Mouse (Mus musculus) urinary bladder, adult 2 months (tissue): Measurements from ENCODE around the gene Gpr68. TPM values are rescaled to one million over a fixed set of nuclear protein-coding genes. Genes with fewer than 3 reads are reported as not detected.

Experiments used
- polyA plus RNA-seq: library from polyadenylated mRNA; depleted of rRNA; stranded (reverse); fragments of >200 nt; gene quantifications from 2 replicates; pipeline ENCODE4 v1.2.3, GENCODE M21; 2012; rRNA removed

Gpr68 gene
- polyA plus RNA-seq, 1 experiment, result 1.8 TPM

Other genes with a start within 250 kb of the Gpr68 start
- gene Rps6ka5, start 181.2 kb downstream of the Gpr68 start, polyA plus RNA-seq, result 5.2 and 7.2 TPM in 2 replicates
- gene Dglucy, start 129.1 kb downstream of the Gpr68 start, polyA plus RNA-seq, result 20.0 and 23.8 TPM in 2 replicates
- 14.3 and 23.3 TPM in 2 replicates for gene Ccdc88c, start 120.9 kb upstream of the Gpr68 start, polyA plus RNA-seq
- gene Ppp4r3a, start 175.5 kb upstream of the Gpr68 start, polyA plus RNA-seq, result 31.2 and 33.4 TPM in 2 replicates